Mouse (Mus musculus): ENCODE data around the gene Soga3.

GRCm38 (mm10) chr10:29225329-29225728 lies 81.7 kb downstream of the Soga3 start:
- no peak for TF ChIP-seq CTCF (IDR thresholded peaks at IDR 0.05; ENCODE audit: control insufficient read depth, insufficient read depth, insufficient replicate concordance, low read depth, low read length)
- TF ChIP-seq POLR2A (IDR thresholded peaks at IDR 0.05; ENCODE audit: control insufficient read depth, low read depth, low read length), result no peak

Measured in testis, adult 2 months (tissue).